Mouse (Mus musculus) limb, embryonic 15.5 days (tissue): ENCODE data around the gene Loxl1. TPM values are rescaled to one million over a fixed set of nuclear protein-coding genes. Genes with fewer than 3 reads are reported as not detected.

Experiments
- ATAC-seq: fragments of 200-750 bp; cut with Nextera tagmentation; 2 replicates; pipeline ENCODE4 v1.8.0; 2017; ENCODE audit warnings: low read depth, moderate TSS enrichment; ENCODE audit not compliant: insufficient number of reproducible peaks, low FRiP score, low TSS enrichment
- H3K27ac ChIP-seq: fragments of 300-500 bp; sonication (generic); 2 replicates; pipeline ENCODE4 v1.5.1; 2015; ENCODE audit warnings: moderate library complexity, mild to moderate bottlenecking, inconsistent platforms
- H3K27me3 ChIP-seq: fragments of 300-500 bp; sonication (generic); 2 replicates; pipeline ENCODE4 v1.6.1; 2015; ENCODE audit warnings: inconsistent platforms
- H3K36me3 ChIP-seq: fragments of 300-500 bp; sonication (generic); 2 replicates; pipeline ENCODE4 v1.6.1; 2015; ENCODE audit warnings: inconsistent platforms
- H3K4me1 ChIP-seq: fragments of 300-500 bp; sonication (generic); 2 replicates; pipeline ENCODE4 v1.6.1; 2015; ENCODE audit warnings: inconsistent platforms
- H3K4me2 ChIP-seq: fragments of 300-500 bp; sonication (generic); 2 replicates; pipeline ENCODE4 v1.6.1; 2015; ENCODE audit warnings: mild to moderate bottlenecking, inconsistent platforms
- H3K4me3 ChIP-seq: fragments of 300-500 bp; sonication (generic); 2 replicates; pipeline ENCODE4 v1.5.1; 2015; ENCODE audit warnings: mild to moderate bottlenecking, inconsistent platforms
- H3K9ac ChIP-seq: fragments of 300-500 bp; sonication (generic); 2 replicates; pipeline ENCODE4 v1.6.1; 2015; ENCODE audit warnings: inconsistent platforms
- H3K9me3 ChIP-seq: fragments of 300-500 bp; sonication (generic); 2 replicates; pipeline ENCODE4 v1.6.1; 2016; ENCODE audit warnings: inconsistent platforms
- WGBS: fragments of 180-500 bp; shearing (Covaris S2); methylation state at CpG from one replicate; pipeline ENCODE4 v1.1.7; 2015; 5-methylcytosine and 5-hydroxymethylcytosine counted together
- polyA plus RNA-seq: library from polyadenylated mRNA; unstranded; fragments of >200 nt; fragmentation: Nextera tagmentation; extraction: Ambion mirVana; gene quantifications from 2 replicates; pipeline ENCODE4 v1.2.1, GENCODE M21; 2015

Gene Loxl1
- 92.6 and 110 TPM in 2 replicates for polyA plus RNA-seq

DNA sequence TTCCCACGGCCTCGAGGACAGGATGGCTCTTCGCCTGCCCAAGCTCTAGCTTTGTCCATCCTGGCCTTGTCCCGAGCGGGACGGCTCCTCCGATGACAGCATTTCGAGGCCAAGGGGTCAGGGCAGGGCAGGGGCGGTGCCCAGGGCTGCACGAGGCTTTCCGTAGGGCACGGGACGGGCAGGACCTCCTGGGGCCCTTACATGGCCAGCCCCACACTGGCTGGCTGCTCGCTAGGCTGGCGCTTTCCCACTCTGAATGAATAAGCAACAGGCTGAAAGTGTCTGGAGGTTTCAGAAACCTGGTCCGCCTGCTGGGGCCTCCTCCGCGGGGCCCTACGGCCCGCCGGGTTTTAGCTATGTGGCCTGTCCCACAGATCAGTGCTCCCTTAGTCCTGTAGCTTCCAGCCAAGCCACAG lies at the start of gene Loxl1:
Loxl1 (minus strand) TSS at position 243 of the 416 bp plus-strand sequence.
- 2% methylated on average over 21 of the region's 21 CpGs for WGBS
- Histone ChIP-seq H3K36me3 (no peaks in the 10 kb centered on the region), H3K9ac (peak within 1 kb of the TSS; percentile 74), H3K27ac (peak within 1 kb of the TSS; percentile 95), H3K4me3 (peak within 1 kb of the TSS; percentile 61), H3K27me3 (peaks cover 4% of the 10 kb centered on the region; the same call in 1 of the 2 replicates), H3K4me2 (peak within 1 kb of the TSS; percentile 83), H3K4me1 (peaks cover 95% of the 10 kb centered on the region), H3K9me3 (no peaks in the 10 kb centered on the region)
- ATAC-seq: peak; percentile 58

DNA sequence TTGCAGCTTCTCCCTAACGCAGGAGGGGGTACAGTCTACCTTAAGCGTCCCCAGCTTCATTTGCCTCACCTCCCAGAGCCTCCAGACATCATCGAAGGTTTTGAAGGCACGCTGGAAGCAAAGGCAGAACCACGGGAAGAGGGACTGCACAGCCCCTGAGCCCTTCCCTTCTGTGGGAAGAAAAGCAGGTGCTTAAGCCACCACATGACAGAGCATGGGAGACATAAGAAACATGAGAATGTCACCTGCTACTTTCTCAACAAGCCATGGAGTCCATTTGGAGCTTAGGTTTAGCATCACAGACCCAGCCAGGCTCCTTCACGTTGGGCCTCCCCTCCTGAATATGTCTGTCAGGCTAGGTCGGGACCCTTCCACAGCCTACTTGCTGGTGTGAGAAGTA lies 49.0 kb upstream of the Loxl1 start:
- 77% methylated on average over 7 of the region's 7 CpGs for WGBS
- Histone ChIP-seq H3K27ac (no peak overlapping the region), H3K9ac (no peak overlapping the region), H3K4me1 (no peaks in the 10 kb centered on the region), H3K4me2 (no peak overlapping the region), H3K9me3 (no peaks in the 10 kb centered on the region), H3K27me3 (no peaks in the 10 kb centered on the region), H3K4me3 (no peak overlapping the region), H3K36me3 (no peaks in the 10 kb centered on the region)
- ATAC-seq: no peak

DNA sequence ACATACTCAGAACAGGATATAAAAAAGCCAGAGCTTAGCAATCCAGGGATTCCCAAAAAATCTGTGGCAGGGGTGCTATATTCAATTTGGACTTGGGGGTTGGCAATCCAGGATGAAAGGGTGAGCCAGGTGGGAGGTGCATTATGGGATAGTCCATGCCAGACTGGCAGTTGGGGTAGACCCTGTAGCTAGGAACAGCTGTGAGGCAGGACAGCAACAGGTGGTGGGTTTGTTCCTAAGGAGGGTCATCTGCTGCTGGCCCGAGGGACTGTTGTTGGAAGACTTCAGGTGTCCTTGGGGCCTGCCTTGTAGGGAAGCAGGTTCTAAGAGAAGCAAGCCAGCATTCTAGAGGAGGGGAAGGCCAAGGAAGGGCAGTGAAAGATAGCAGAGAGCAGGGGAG lies 48.4 kb upstream of the Loxl1 start:
- 80% methylated on average over 1 of the region's 1 CpGs for WGBS
- Histone ChIP-seq H3K4me2 (no peak overlapping the region), H3K36me3 (no peaks in the 10 kb centered on the region), H3K27me3 (no peaks in the 10 kb centered on the region), H3K4me1 (no peaks in the 10 kb centered on the region), H3K27ac (no peak overlapping the region), H3K9me3 (no peaks in the 10 kb centered on the region), H3K4me3 (no peak overlapping the region), H3K9ac (no peak overlapping the region)
- no peak for ATAC-seq

DNA sequence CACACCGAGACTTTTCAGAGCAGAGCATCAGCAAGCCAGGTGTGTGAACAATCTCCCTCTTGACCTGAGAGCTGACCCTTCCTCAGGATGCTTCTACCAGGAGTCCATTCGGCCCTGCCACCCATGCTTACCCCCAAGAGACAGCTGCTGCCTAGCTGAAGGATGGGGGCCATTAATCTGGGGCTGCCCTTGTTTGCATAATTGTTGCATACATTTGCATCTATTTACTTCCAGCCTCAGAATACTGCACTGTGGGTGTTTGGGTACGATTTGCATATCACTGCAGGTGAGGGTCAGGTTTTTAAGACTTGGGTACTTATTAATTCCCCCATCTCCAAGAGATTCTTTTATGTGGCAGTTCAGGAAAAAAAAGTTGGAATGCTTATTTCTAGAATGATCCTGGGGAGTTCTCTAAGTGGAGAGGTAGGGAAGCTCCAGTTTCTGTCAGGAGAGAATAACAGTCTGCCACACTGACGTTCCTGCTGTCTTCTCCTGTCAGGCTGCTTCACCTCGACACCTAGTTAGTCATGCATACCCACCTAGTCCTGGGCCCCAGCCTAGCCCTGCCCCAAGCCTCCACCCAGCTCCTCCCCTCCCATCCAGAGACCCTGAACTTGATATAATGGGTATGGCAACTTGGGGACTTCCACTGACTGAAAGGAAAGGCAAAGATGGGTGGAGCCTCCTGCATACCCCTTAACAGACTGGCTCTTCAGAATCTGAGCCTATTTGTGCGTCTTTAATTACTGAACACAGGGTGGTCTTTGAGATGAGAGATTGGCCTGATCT lies 42.5 kb upstream of the Loxl1 start:
- ATAC-seq: no peak
- Histone ChIP-seq H3K27me3 (no peaks in the 10 kb centered on the region), H3K4me1 (no peaks in the 10 kb centered on the region), H3K27ac (no peak overlapping the region), H3K36me3 (no peaks in the 10 kb centered on the region), H3K4me2 (no peak overlapping the region), H3K4me3 (no peak overlapping the region), H3K9me3 (no peaks in the 10 kb centered on the region), H3K9ac (no peak overlapping the region)
- WGBS: 31% methylated on average over 6 of the region's 6 CpGs

DNA sequence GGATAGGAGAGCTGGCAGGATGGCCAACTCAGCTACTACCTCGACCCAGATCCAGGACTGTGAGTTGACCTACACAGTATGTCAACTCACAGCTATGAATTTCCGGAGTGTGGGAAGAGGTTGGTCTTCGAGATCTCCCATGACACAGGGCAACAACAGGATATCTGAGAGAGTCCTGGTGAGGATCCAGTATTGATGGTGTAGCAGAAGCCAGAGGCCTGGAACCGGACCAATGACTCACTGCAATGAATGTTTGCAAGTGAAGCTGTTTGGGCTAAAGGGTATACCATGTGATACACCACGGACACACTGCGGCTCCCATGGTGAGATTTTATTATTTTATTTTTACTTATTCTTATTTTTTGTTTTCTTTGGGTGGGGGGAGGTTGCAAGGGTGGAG lies 41.7 kb upstream of the Loxl1 start:
- no peak overlapping the region for H3K27ac ChIP-seq
- ATAC-seq: no peak
- no peak overlapping the region for H3K4me3 ChIP-seq
- no peak overlapping the region for H3K4me2 ChIP-seq
- H3K9me3 ChIP-seq: no peaks in the 10 kb centered on the region
- H3K36me3 ChIP-seq: no peaks in the 10 kb centered on the region
- WGBS: 82% methylated on average over 6 of the region's 6 CpGs
- H3K27me3 ChIP-seq: no peaks in the 10 kb centered on the region
- H3K4me1 ChIP-seq: no peaks in the 10 kb centered on the region
- no peak overlapping the region for H3K9ac ChIP-seq

DNA sequence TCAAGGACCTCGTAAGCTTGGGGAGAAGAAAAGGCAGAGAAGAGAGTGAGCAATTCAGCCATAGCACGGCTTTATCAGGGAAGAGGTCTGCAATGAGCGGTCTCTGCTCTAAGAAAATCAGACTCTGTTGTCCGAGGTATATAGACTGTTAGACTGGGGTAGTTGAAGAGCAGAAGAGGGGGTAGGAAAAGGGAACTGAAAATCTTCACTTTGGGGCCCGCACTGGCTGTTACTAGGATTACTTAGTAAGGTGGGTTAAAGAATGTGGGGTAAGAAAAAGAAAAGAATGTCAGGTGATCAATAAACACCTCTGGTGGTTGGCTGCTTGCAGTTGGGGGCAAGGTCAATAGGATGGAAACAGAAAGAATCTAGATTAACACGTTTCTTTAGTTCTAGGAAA lies 40.2 kb upstream of the Loxl1 start:
- Histone ChIP-seq H3K27ac (no peak overlapping the region), H3K9ac (no peak overlapping the region), H3K27me3 (no peaks in the 10 kb centered on the region), H3K36me3 (no peaks in the 10 kb centered on the region), H3K4me1 (no peaks in the 10 kb centered on the region), H3K9me3 (no peaks in the 10 kb centered on the region), H3K4me2 (no peak overlapping the region), H3K4me3 (no peak overlapping the region)
- WGBS: 72% methylated on average over 6 of the region's 6 CpGs
- ATAC-seq: no peak

DNA sequence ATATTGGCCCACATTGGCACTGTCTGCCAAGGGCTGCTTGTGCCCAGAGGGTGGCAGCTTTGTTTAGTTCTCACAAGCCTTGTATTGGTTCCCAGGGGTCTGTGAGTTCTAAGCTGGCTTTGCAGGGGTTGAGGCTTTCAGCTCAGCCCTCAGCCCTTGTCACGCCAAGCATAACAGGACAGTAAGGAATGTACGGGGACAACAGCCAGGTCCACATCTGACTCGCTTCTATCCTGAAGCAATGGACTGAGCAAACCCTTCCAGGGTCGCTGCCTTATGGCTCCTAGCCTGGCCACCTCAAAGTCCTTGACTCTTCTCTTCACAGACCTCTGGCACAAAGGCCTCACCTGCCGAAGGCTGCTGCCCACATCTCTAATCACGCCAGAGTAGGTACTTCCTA lies 34.8 kb upstream of the Loxl1 start:
- ATAC-seq: no peak
- no peaks in the 10 kb centered on the region for H3K9me3 ChIP-seq
- no peak overlapping the region for H3K4me3 ChIP-seq
- no peak overlapping the region for H3K4me2 ChIP-seq
- WGBS: 84% methylated on average over 6 of the region's 6 CpGs
- no peaks in the 10 kb centered on the region for H3K36me3 ChIP-seq
- no peak overlapping the region for H3K27ac ChIP-seq
- H3K4me1 ChIP-seq: no peaks in the 10 kb centered on the region
- no peak overlapping the region for H3K9ac ChIP-seq
- no peaks in the 10 kb centered on the region for H3K27me3 ChIP-seq

DNA sequence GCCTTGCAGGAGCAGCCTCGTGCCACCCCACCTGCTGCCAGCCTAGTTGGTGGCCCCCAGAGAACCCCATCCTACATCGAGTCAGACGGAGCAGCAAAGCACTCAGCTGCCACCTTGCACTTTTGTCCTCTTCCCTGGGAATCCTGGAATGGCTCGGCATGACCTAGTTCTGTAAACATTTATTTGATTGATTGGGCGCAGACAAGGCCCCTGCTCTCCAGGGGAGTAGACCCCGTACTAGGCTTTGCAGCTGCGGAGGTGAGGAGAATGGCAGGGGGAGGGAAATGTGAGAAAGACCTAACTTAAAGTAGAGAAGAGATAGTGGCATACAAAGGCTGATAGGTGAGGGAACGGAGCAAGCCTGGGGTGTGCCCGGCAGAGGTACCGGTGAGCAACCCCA lies 33.5 kb upstream of the Loxl1 start:
- Histone ChIP-seq H3K9ac (no peak overlapping the region), H3K27ac (no peak overlapping the region), H3K27me3 (no peaks in the 10 kb centered on the region), H3K4me3 (no peak overlapping the region), H3K4me1 (no peaks in the 10 kb centered on the region), H3K4me2 (no peak overlapping the region), H3K9me3 (no peaks in the 10 kb centered on the region), H3K36me3 (no peaks in the 10 kb centered on the region)
- 36% methylated on average over 10 of the region's 10 CpGs for WGBS
- no peak for ATAC-seq

DNA sequence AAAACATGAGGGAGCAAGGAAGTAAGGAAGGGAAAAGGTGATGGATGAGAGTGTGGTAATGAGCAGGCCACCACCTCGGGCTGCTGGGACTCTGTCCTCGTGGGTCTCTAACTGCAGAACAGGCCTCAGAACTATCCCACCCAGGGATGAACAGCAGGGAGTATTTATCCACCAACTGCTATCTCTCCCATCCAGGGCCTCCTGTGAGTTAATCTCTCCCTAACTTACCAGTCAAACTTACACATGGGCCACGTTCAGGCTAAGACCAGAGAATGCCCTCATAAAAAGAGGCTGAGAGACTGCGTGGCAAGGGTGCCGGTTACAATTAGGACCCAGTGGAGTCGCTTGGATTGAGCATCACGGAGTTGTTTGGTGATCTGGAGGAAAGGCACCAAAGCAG lies 33.0 kb upstream of the Loxl1 start:
- H3K4me2 ChIP-seq: no peak overlapping the region
- H3K4me1 ChIP-seq: no peaks in the 10 kb centered on the region
- 53% methylated on average over 7 of the region's 7 CpGs for WGBS
- no peak for ATAC-seq
- no peak overlapping the region for H3K27ac ChIP-seq
- no peaks in the 10 kb centered on the region for H3K9me3 ChIP-seq
- H3K27me3 ChIP-seq: no peaks in the 10 kb centered on the region
- H3K9ac ChIP-seq: no peak overlapping the region
- H3K36me3 ChIP-seq: no peaks in the 10 kb centered on the region
- no peak overlapping the region for H3K4me3 ChIP-seq

DNA sequence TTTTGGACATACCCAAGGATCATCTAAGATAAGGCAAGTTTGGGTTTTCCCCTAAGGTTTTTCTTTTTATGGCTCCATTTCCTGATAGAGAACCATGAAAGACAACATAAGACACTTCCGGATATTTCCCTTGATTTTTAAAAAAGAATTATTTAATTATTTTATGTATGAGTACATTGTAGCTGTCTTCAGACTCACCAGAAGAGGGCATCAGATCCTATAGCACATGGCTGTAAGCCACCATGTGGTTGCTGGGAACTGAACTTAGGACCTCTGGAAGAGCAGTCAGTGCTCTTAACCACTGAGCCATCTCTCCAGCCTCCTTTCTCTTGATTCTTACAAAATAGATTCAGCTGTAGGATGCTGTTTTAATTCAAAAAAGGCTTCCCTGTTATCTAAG lies 28.8 kb upstream of the Loxl1 start:
- whole genome bisulfite sequencing: 83% methylated on average over 1 of the region's 1 CpGs
- no peaks in the 10 kb centered on the region for H3K9me3 ChIP-seq
- no peaks in the 10 kb centered on the region for H3K27me3 ChIP-seq
- H3K27ac ChIP-seq: no peak overlapping the region
- H3K4me2 ChIP-seq: no peak overlapping the region
- no peak overlapping the region for H3K4me3 ChIP-seq
- ATAC-seq: no peak
- no peaks in the 10 kb centered on the region for H3K4me1 ChIP-seq
- no peaks in the 10 kb centered on the region for H3K36me3 ChIP-seq
- H3K9ac ChIP-seq: no peak overlapping the region

DNA sequence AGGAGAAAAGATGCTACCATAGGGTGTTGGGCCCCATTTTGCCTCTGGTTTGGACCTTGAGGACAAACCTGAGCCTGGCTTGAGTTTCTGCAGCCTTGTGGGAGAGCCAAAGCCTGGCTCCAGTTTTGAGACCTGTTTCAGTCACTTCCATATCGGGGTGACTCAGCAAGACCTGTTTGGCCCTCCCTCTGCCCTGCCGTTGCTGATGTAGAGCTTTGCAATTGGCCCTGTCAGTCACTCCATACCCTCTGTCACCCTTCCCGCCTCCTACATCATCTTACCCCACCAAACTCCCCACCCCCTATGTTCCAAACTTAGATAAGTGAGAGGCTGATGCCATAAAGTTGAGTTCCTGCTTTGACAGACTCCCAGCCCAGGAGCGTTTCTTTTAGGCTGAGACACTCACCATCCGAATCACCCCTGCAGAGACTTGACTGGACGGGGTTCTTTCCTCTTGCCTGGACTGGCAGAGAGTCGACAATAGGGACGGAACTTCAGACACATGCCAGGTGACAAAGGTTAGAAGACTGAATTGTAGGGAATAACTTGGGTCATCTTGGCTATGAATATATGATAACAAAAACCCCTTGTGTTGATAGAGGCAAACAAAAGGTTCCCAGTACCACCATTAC lies 23.8 kb upstream of the Loxl1 start:
- no peak overlapping the region for H3K27ac ChIP-seq
- H3K4me3 ChIP-seq: no peak overlapping the region
- no peaks in the 10 kb centered on the region for H3K36me3 ChIP-seq
- H3K9ac ChIP-seq: no peak overlapping the region
- H3K9me3 ChIP-seq: no peaks in the 10 kb centered on the region
- H3K4me1 ChIP-seq: no peaks in the 10 kb centered on the region
- H3K4me2 ChIP-seq: no peak overlapping the region
- ATAC-seq: no peak
- no peaks in the 10 kb centered on the region for H3K27me3 ChIP-seq
- 66% methylated on average over 8 of the region's 8 CpGs for WGBS

DNA sequence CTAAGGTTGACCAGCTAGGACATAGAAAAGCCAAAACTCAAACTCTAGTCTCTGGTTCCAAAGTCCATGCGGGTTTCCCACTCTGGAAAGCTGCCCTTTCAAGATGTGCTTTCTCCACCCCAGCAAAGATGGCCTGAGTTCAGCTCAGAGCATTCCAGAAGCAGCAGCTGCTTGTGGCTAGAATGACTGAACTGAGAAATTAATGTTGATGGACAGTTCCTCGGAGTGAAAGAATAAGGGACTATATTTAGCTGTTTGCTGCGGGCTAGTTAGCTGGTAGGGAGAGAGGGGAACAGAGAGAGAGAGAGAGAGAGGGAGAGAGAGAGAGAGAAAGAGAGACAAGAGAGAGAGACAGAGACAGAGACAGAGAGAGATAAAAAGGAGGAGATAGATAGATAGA lies 18.3 kb upstream of the Loxl1 start:
- Histone ChIP-seq H3K4me3 (no peak overlapping the region), H3K9me3 (no peaks in the 10 kb centered on the region), H3K9ac (no peak overlapping the region), H3K36me3 (no peaks in the 10 kb centered on the region), H3K27ac (no peak overlapping the region), H3K27me3 (0 out of 2 replicates have a peak, but pooled peaks cover 3% of the 10 kb centered on the region), H3K4me2 (no peak overlapping the region), H3K4me1 (0 out of 2 replicates have a peak, but pooled peaks cover 2% of the 10 kb centered on the region)
- 52% methylated on average over 3 of the region's 3 CpGs for WGBS
- ATAC-seq: no peak
